Mouse (Mus musculus) Muller cell, postnatal 12 days (primary cell): ENCODE results near the gene Sorcs3.

ENCODE experiments used
- DNase-seq: peaks from one replicate; pipeline ENCODE4 v3.0.0-alpha.2; 2015; ENCODE audit errors: inconsistent ontology term

Sorcs3 gene

DNA sequence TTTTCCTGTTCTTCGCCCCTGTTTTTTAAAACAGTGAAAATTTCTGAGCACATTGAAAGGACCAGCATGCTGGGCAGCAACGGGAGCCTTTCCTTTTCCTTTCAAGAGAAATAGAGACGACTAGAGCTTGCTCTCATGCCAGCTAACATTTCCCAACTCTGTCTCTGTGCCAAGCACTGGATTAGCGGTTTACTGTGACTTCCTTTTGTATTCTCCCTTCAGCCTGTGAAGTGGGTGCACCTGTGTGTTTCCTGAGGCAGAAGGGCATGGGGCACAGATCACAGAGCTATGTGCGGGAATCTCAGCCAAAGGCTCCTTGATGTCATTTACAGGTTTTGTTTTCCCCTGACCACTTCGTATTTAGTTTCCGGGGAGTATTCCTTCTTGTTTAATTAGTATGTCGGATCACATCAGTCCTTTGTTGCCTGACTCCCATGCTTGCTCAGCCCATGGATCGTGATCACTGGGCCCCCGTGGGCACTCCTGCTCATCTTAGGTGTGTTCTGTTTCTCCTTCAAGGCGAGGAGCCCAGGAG lies 172.2 kb downstream of the Sorcs3 start:
- DNase-seq, result peak; percentile 41

DNA sequence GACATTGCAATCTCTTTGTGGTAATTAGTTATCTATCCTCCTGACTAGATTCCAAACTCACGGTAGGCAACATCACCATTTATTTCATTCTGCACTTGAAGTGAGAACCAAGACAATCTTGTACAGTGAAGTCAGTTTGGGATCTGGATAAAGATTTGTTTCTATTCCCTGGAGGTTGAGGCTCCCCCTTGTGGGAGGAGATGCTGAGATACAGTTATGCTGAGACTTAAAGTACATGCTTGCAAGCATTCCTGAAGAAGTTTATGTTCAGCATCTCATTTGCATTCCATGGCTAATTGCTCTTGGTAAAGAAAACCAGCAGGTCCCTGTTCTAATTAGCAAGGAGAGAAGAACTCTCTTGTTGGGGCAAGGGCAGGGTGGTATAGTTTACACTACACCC lies 185.7 kb downstream of the Sorcs3 start:
- peak; percentile 4 for DNase-seq

DNA sequence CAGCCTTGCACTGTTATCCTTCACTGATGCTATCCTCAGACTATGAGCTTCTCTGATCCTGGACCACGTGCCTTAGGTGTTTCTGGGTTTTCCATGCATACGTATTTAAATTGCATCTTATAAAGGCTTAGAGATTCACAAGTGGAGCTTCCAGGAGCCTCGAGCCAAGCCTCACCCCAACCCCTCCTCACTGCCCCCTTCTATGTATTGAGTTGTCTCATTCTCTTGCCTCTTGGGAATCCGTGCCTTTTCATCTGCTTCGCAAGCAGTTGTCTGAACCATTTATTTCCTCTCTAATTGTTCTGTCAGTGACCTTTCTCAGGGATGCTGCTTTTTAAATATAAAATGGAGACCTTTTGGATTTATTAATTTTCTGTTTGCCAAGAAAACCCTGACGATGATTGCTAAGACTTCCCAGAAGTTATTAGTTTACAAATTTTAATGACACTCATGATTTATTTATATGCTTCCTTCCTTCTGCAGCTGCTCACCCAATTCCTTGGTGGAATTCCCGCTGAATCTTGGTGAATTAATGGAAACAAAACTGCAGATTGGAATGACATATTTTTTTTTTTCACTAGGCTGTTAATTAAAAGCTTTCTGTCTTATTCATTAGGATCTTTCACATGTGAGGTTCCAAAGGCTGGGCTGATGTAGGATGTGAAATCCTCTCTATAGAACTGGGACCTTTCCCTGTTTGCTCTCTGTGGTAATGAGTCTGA lies 199.1 kb downstream of the Sorcs3 start:
- DNase-seq, result no peak

DNA sequence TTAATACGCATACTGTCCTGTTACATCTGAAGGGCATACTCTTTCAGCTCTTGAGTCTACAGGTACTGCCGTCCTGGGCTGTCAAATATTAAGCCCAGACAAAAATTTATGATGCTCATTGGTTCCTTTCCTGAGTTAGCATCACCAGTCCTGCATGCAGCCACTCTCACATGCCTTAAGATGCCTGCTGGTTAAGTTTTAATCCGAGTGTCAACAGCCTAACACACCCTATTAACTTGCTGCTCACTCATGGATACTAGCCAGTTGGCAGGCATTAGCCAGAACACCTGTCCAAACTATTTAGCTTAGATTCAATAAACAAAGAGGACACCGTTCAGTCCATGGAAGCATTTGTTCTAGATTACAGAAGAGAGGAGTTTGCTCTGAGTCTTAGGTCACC lies 202.4 kb downstream of the Sorcs3 start:
- no peak for DNase-seq

DNA sequence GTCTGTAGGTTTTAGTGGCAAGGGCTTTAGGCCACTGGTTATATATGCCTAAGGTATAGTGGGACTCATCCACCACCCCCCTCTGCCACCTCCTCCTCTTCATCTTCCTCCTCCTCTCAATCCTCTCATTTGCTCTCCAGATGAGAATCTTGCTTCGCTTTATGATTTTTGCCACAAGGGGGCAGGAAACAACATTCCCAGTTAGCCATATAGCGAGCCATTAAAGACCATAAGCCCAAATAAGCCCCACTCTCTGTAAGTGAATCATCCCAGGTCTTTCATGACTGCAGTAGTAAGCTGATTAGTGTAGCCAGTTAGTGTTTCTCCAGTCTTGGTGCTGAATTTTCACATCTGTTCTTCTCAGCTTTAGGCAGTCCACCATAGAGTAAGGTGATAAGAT lies 205.5 kb downstream of the Sorcs3 start:
- no peak for DNase-seq

DNA sequence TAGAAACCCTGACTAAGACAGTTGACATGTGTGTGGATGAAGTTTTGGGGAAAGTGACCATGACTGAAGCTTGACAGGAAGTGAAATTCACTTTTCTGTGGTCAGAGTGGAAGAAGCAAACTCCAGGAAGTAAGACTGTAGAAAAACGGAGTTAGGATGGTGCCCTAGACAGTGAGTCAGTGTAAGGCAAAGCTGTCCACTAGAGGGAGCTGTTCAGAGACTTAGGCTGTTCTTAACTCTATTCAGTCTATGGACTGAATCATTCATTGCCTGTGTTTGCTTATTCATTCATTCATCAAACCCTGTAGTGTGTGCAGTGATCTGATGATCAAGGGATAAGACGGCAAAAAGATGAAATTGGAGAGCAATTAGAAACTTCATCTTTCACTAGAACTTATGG lies 208.0 kb downstream of the Sorcs3 start:
- no peak for DNase-seq

DNA sequence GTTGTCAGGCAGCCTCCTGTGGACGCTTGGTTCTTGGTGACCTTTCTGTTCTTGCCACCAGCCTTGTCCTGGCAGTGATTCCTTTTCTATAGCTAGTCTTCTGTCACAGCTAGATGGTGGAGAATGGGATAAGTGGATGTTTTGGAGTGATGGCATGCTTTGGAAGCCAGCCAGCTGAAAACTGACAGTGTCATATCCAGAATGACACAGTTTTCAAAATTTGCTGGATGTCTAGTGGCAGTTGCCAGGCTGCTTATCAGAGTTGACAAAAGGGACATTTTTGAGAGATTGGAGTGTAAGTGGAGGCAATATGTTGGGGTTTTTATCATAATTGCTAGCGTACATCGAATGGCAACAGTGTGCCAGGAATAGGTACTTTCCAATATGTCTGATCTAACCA lies 212.5 kb downstream of the Sorcs3 start:
- DNase-seq, result no peak

DNA sequence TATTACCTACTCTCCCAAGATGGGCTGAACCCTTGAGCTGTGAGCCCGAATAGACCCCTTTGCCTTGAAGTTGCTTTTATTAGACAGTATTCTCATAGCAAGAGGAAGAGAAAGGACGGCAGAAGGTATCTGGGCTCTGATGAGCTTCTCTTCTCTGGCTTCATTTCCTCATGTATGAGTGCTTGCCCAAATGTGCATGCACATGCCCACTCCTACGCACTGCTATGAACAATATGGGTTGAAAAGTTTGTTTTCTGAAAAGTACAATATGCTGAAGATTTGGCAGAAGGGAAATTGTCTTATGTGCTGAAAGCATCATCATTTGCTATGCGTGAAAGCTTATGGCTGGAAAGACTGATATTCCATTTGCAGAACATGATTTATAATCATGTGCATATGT lies 223.4 kb downstream of the Sorcs3 start:
- DNase-seq, result no peak

DNA sequence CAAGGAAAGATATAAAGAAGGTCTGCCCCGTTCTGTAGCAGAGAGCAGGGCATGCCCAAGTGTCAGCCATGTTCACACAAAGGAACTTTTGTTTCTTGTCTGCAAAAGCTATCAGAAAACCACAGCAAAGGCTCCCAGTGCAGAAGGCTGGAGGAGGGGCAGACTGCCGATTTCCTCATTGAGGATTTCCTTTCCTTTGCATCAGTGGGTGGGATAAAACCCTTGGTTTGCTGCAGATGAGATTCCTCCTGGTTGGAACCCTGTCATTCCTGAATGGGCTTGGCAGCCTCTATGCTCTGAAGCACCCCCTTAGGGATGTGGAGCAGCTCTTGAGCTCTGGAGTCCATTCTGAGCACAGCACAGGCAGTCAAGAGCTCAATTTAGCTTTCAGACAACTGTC lies 223.9 kb downstream of the Sorcs3 start:
- peak; percentile 27 for DNase-seq

DNA sequence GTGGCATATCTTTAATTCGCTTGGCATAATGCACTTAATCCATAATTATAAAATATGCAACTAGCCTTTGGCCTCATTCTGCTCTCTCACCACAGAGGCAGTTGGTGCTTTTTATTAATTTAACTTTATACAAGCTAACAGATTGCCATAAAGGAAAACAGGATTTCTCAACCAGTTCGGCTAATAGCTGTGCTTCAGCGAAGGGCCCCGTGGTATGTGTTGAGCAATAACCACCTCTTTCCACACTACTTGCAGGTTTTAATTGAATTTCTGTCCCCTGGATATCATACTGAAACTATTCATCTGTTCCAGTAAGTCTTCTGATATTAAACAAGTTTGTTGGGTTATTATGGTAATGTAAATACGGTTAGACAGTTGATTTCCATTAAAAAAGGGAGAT lies 224.5 kb downstream of the Sorcs3 start:
- DNase-seq, result no peak

DNA sequence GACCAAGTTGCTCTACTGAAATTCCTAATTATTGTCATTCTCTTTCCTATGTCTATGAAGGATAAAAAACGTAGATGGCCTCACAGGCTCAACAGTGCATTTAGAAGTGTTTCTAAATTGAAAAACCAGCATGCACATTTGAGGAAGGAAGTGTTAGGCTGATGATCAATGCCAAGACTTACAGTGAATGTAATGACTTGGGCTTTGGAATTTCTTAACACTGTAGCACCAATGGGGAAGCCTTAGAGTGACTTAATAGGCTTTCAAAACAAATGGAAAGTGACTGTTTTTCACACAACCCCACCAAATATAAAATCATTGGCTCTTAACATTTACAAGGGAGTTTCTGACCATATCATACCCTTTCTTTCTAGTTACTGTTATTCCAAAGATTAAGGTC lies 232.6 kb downstream of the Sorcs3 start:
- no peak for DNase-seq

DNA sequence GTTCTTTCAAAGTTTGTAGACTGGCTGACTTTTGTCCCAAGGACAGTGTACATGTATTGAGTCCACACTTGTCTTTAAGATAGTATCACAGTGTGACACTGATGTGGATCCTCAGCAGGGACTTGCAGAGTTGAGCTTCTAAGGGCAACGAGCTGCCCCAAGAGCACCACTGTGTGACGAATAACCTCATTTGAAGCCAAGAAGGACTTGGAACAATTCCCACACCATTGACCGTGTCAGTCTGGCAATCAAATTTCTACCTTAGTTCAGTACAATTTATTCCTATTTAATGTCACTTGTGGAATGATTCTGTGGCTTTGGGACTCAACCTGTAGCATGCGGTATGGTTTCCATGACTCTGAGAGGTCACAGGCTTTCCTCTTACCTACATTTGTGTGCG lies 255.3 kb downstream of the Sorcs3 start:
- no peak for DNase-seq

DNA sequence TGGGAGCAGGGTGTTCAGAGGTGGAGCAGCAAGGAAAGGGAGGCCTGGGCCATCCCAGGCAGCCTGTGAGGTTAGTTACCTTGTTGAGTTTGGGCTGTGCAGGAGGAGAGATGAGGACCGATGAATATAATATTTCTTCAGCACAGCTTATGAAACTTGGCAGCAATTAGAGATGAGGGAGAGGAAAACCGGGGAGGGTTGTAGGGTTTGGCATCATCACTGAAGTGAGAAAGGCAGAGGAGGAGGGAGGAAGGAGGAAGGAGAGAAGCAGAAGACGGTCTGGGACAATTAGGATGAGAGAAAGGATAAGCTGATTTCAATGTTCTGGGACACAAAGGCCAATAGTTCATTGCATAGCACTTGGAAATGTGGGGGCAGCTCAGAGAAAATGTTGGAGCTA lies 256.6 kb downstream of the Sorcs3 start:
- DNase-seq, result no peak

DNA sequence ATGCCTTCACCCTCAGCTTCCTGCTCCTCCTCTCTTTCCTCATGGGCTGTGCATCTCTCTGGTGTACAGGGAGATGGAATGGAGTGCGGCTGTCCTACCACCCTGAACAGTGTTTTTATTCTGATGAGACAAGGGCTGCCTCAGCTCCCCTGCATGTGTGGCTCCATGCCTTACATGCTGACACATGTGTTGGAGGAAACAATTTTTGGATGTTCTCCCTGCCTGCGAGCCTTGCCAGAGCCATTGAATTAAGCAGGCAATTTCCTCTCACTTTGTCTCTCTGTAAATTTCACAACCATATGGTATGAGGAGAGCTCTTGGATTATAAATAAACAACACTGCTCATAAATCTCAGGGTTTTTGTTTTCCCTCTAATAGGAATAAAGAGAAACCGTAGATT lies 257.7 kb downstream of the Sorcs3 start:
- no peak for DNase-seq

DNA sequence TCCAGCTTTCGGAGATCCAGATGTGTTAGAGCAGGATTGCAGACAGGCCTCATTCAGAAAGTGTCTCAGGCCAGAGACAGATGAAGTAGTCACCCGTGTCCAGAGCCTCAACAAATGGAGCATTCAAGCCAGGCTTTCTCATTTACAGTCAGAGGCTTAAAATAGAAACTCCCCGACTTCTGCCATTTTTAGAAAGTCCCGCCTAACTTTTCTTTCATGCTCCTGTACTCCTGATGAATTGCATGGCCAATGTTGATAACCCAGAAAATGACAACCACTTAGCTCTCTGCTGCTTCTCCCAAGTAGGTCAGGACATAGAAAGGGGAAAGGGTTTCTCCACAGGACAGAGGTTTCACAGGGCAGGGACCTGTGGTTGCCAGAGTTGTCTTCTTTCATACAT lies 261.6 kb downstream of the Sorcs3 start:
- DNase-seq, result no peak

DNA sequence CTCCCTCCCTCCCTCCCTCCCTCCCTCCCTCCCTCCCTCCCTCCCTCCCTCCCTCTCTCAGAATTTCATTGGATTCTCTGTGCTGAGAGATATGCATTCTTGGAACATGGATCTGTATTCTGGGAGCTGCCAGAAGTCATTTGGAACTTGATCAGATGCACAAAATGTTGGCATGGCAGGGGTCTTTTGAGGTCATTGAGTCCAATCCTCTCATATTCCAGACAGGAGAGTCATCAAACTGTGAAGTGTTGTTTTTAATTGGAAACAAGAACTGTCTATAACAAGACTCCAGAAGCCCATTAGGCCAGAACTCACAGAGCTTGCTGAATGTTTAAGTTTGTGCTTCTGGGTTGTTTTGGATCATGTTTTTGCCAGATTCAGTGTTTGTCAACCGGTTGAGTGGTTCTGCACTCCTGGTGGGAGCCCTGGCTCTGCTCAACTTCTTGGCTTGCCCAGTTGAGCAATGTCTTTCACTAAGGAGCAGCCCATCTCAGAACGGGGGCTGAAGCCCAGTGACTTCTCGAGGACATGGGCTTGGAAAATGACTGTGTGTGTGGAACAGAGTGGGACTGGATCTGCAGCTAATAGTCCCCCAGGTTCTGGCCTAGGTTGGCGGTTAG lies 264.1 kb downstream of the Sorcs3 start:
- DNase-seq, result peak; percentile 64

DNA sequence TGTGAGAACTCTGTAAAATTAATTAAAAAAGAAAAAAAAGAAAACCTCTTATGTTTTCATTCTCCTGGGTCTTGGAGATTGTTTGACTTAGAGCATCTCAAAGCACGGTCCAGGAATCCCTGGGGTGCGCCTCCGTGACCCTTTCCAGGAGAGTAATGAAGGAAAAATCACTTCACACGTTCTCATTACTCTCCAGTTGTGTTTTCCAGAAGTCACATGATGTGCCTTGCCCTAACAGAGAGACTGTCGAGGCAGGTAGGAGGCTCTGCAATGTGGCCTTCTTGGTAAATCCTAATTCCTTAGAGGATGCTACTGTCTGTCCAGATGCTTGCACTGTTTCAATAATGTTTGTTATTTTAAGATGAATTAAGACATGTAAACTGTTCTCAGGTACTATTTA lies 266.1 kb downstream of the Sorcs3 start:
- no peak for DNase-seq

DNA sequence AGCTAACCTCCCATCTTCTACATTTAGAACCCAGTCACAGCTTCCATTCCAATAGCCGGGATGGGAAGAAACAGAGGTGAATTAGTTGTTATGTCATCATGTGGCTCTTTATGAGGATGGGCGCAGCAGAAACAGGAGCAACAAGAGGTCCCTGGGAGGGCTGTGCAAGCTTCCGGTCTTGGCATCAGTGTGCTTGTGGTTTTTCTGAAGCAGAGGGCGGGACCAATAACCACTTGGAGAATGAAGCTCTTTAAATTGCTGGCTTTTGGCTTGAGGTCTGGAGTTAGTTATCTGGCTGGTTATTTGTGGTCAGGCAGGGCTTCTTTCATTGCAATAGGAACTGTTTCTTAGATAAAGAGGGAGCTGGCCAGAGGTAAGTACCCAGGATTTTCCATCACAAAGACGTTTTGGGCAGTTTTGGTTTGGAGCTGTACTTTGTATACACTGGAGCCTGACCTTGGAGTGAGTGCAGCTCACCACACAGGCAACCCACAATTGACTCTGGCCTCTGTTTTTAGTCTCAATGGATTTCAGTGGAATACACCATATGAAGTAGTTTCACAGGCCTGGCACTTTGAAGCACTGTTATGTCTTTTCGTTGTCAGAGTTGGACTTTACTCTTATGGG lies 270.1 kb downstream of the Sorcs3 start:
- DNase-seq, result peak; percentile 36

DNA sequence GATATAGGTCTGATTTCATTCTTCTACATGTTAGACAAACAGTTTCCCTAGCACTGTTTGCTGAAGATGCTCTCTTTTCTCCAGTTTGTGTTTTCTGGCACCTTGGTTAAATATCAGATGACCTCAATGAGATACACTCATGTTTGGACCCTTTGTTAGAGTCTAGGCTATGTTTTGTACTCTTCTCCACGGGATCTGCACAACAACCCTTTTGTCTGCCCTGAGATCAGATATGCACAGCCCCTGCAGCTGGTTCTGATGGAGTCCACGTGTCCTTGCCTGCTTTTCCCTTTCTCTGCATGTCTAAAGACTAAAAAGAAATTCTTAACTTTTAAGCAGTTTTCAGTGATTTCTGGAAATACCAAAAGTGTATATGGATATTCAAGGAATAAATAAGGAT lies 273.0 kb downstream of the Sorcs3 start:
- DNase-seq, result no peak

DNA sequence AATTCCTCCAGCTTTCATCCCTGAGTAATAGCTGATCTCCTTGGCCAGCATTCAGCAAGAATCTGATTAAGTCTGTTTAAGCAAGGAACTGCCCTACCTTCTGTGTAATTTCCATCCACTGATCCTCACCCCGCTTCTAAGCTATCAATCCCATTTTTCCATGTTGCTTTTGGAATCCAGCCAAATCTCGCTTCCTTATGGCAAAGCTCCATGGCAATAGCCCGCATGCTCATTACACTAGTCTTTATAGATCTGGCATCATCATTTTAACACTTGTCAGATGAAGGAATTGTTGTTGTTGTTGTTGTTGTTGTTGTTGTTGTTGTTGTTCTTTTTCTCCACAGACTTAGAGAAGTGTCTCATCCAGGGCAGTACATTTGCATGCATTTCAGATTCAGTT lies 277.1 kb downstream of the Sorcs3 start:
- no peak for DNase-seq

DNA sequence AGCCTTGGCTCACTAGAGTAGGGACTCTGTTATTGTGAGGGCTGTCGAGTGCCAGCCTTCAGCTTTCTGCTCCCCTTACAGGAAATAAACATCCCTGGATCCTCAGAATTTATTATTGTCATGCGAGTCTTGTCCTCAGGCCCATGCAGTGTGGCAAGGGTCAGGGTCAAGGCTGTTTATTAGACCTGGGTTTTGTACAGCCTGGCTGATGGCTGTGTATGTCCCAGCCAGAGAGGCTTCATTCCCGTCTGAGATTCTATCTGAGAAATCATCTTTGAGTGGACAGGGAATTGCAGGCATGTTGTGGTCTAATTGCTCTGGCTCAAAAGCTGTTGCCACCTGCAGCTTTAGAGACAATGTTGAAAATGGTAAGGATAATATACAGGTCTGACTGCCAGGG lies 285.3 kb downstream of the Sorcs3 start:
- DNase-seq, result no peak

DNA sequence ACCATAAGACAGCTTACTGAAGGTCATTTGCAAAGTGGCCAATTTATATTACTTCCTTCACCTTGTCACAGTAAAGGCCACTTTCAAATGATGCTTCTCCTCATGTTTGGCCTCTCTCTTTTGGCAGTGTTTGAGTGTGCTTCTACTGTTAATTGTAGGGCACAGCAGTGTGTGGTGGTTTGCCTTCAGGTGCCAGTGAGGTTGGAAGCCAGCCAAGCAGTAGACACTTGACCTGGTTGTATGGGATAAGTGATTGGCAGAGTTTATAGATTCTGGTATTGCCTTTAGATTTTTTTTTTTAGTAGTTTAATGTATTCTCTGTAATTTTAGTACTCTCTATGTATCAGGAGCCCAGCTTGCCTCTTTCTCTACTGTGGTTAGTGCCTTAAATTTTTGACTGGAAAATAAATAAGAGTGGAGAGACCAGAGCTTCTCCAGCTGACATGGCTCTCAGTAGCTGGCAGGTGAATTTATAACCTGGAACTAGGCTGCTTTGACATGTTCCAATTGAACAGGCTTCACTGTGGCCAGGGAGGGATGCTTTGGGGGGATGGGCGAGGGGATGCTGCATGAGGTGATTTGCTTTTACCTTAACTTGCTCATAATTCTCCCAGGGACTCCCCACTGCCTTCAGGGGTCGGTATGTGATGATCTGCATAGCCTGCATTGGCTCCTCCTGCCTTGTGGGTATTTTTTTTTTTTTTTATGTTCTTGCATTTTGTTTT lies 298.2 kb downstream of the Sorcs3 start:
- no peak for DNase-seq
